Mouse (Mus musculus) embryonic facial prominence, embryonic 11.5 days (tissue): ENCODE results near the gene Tcte2. TPM values are rescaled to one million over a fixed set of nuclear protein-coding genes. Genes with fewer than 3 reads are reported as not detected.

Experiments
- ATAC-seq: fragments of 200-750 bp; cut with Nextera tagmentation; replicated peaks from 2 replicates; pipeline ENCODE4 v1.8.0; 2017; ENCODE audit warnings: low read depth; ENCODE audit not compliant: insufficient number of reproducible peaks, low FRiP score, low TSS enrichment
- DNase-seq: peaks from one replicate; pipeline ENCODE4 v3.0.0-alpha.2; 2015; ENCODE audit warnings: low spot score
- H3K27ac ChIP-seq: fragments of 300-500 bp; sonication (generic); replicated peaks from 2 replicates; pipeline ENCODE4 v1.5.1; 2014; ENCODE audit warnings: mild to moderate bottlenecking, low read depth, low read length, control low read depth
- H3K27me3 ChIP-seq: fragments of 300-500 bp; sonication (generic); 2 replicates; pipeline ENCODE4 v1.6.1; 2014; ENCODE audit warnings: mild to moderate bottlenecking, low read length, moderate library complexity, mixed read lengths; ENCODE audit not compliant: control insufficient read depth, insufficient read depth
- H3K36me3 ChIP-seq: fragments of 300-500 bp; sonication (generic); replicated peaks from 2 replicates; pipeline ENCODE4 v1.6.1; 2014; ENCODE audit warnings: low read depth, mild to moderate bottlenecking, low read length, moderate library complexity, mixed read lengths; ENCODE audit not compliant: control insufficient read depth, insufficient read depth
- H3K4me1 ChIP-seq: fragments of 300-500 bp; sonication (generic); 2 replicates; pipeline ENCODE4 v1.6.1; 2014; ENCODE audit warnings: low read length, mixed read lengths; ENCODE audit not compliant: control insufficient read depth, insufficient read depth
- H3K4me2 ChIP-seq: fragments of 300-500 bp; sonication (generic); 2 replicates; pipeline ENCODE4 v1.6.1; 2014; ENCODE audit warnings: low read depth, mild to moderate bottlenecking, control low read depth, low read length, moderate library complexity
- H3K4me3 ChIP-seq: fragments of 300-500 bp; sonication (generic); 2 replicates; pipeline ENCODE4 v1.5.1; 2014; ENCODE audit warnings: low read depth, low read length, control low read depth
- H3K9ac ChIP-seq: fragments of 300-500 bp; sonication (generic); replicated peaks from 2 replicates; pipeline ENCODE4 v1.6.1; 2014; ENCODE audit warnings: mild to moderate bottlenecking, control low read depth, low read length
- H3K9me3 ChIP-seq: fragments of 300-500 bp; sonication (generic); replicated peaks from 2 replicates; pipeline ENCODE4 v1.6.1; 2016; ENCODE audit warnings: mild to moderate bottlenecking, low read length, inconsistent platforms, mixed read lengths; ENCODE audit not compliant: control insufficient read depth
- WGBS: fragments of 180-500 bp; shearing (Covaris S2); extraction: QIAGEN DNeasy Blood & Tissue Kit; methylation state at CpG from one replicate; pipeline ENCODE4 v1.1.7; 2014; 5-methylcytosine and 5-hydroxymethylcytosine counted together
- polyA plus RNA-seq: library from polyadenylated mRNA; unstranded; fragments of >200 nt; fragmentation: Nextera tagmentation; extraction: Ambion mirVana; gene quantifications from 2 replicates; pipeline ENCODE4 v1.2.1, GENCODE M21; 2014

The Tcte2 gene
- polyA plus RNA-seq, 1 experiment from 2014 or later: 4.4 TPM

GRCm38 (mm10) chr17:13758586-13758985 is 3.0 kb downstream of the Tcte2 start:
- no peaks in the 10 kb centered on the region for H3K36me3 ChIP-seq
- H3K9me3 ChIP-seq: no peaks in the 10 kb centered on the region
- H3K4me2 ChIP-seq: no peak overlapping the region
- H3K27ac ChIP-seq: no peak overlapping the region
- H3K27me3 ChIP-seq: no peaks in the 10 kb centered on the region; the same call in 1 of the 2 replicates
- H3K4me3 ChIP-seq: no peak overlapping the region
- 84% methylated on average over 7 of the region's 7 CpGs for WGBS
- H3K4me1 ChIP-seq: no peaks in the 10 kb centered on the region
- DNase-seq: no peak
- no peak overlapping the region; the same call in 1 of the 2 replicates for H3K9ac ChIP-seq
- ATAC-seq: no peak

GRCm38 (mm10) chr17:13754940-13755339 is 6.7 kb downstream of the Tcte2 start:
- Histone ChIP-seq H3K27ac (no peak overlapping the region), H3K9ac (no peak overlapping the region), H3K9me3 (no peaks in the 10 kb centered on the region), H3K4me3 (no peak overlapping the region), H3K27me3 (no peaks in the 10 kb centered on the region; the same call in 1 of the 2 replicates), H3K4me1 (no peaks in the 10 kb centered on the region), H3K36me3 (no peaks in the 10 kb centered on the region), H3K4me2 (no peak overlapping the region)
- ATAC-seq: no peak
- DNase-seq: no peak
- WGBS: 71% methylated on average over 6 of the region's 6 CpGs

GRCm38 (mm10) chr17:13753918-13754317 is 7.7 kb downstream of the Tcte2 start:
- no peak for DNase-seq
- Histone ChIP-seq H3K4me3 (no peak overlapping the region), H3K27me3 (no peaks in the 10 kb centered on the region), H3K4me1 (no peaks in the 10 kb centered on the region), H3K9ac (no peak overlapping the region), H3K4me2 (no peak overlapping the region), H3K9me3 (no peaks in the 10 kb centered on the region), H3K36me3 (no peaks in the 10 kb centered on the region), H3K27ac (no peak overlapping the region)
- 85% methylated on average over 4 of the region's 4 CpGs for WGBS
- no peak for ATAC-seq

GRCm38 (mm10) chr17:13749027-13749426 is 12.6 kb downstream of the Tcte2 start:
- DNase-seq: no peak
- no peak for ATAC-seq
- H3K27ac ChIP-seq: no peak overlapping the region
- H3K27me3 ChIP-seq: no peaks in the 10 kb centered on the region
- no peak overlapping the region for H3K4me2 ChIP-seq
- H3K9ac ChIP-seq: no peak overlapping the region
- no peak overlapping the region for H3K4me3 ChIP-seq
- H3K36me3 ChIP-seq: no peaks in the 10 kb centered on the region
- H3K9me3 ChIP-seq: no peaks in the 10 kb centered on the region
- 95% methylated on average over 4 of the region's 4 CpGs for WGBS
- no peaks in the 10 kb centered on the region for H3K4me1 ChIP-seq

- ATAC-seq (no peak), DNase-seq (no peak)
- 86% methylated on average over 9 of the region's 9 CpGs for WGBS
- no peak overlapping the region for H3K27ac ChIP-seq
- H3K36me3 ChIP-seq: no peaks in the 10 kb centered on the region
- H3K4me3 ChIP-seq: no peak overlapping the region
- no peak overlapping the region for H3K4me2 ChIP-seq
- H3K9me3 ChIP-seq: no peaks in the 10 kb centered on the region
- H3K4me1 ChIP-seq: no peaks in the 10 kb centered on the region
- no peak overlapping the region for H3K9ac ChIP-seq
- no peaks in the 10 kb centered on the region for H3K27me3 ChIP-seq
Observed at GRCm38 (mm10) chr17:13747681-13748080, 13.9 kb downstream of the Tcte2 start.

GRCm38 (mm10) chr17:13746330-13746729 is 15.3 kb downstream of the Tcte2 start:
- Histone ChIP-seq H3K4me3 (no peak overlapping the region), H3K9ac (no peak overlapping the region), H3K9me3 (no peaks in the 10 kb centered on the region), H3K4me1 (no peaks in the 10 kb centered on the region), H3K4me2 (no peak overlapping the region), H3K27ac (no peak overlapping the region), H3K27me3 (no peaks in the 10 kb centered on the region), H3K36me3 (no peaks in the 10 kb centered on the region)
- WGBS: 60% methylated on average over 6 of the region's 6 CpGs
- no peak for DNase-seq
- ATAC-seq: no peak

- H3K4me1 ChIP-seq: no peaks in the 10 kb centered on the region
- DNase-seq: no peak
Observed at GRCm38 (mm10) chr17:13745373-13745772, 16.3 kb downstream of the Tcte2 start.

GRCm38 (mm10) chr17:13744824-13745223 is 16.8 kb downstream of the Tcte2 start:
- H3K27ac ChIP-seq: no peak overlapping the region
- H3K36me3 ChIP-seq: no peaks in the 10 kb centered on the region
- no peak overlapping the region for H3K9ac ChIP-seq
- H3K4me2 ChIP-seq: no peak overlapping the region
- H3K9me3 ChIP-seq: no peaks in the 10 kb centered on the region
- no peak overlapping the region for H3K4me3 ChIP-seq
- DNase-seq (no peak), ATAC-seq (no peak)
- H3K4me1 ChIP-seq: no peaks in the 10 kb centered on the region
- 62% methylated on average over 4 of the region's 4 CpGs for WGBS
- H3K27me3 ChIP-seq: no peaks in the 10 kb centered on the region

More at GRCm38 (mm10) chr17:13745373-13745772, 16.3 kb downstream of the Tcte2 start:
- Histone ChIP-seq H3K9me3 (no peaks in the 10 kb centered on the region), H3K9ac (no peak overlapping the region), H3K36me3 (no peaks in the 10 kb centered on the region), H3K27ac (no peak overlapping the region), H3K27me3 (no peaks in the 10 kb centered on the region), H3K4me2 (no peak overlapping the region), H3K4me3 (no peak overlapping the region)
- whole genome bisulfite sequencing: 57% methylated on average over 2 of the region's 2 CpGs
- no peak for ATAC-seq
